Mouse (Mus musculus) cerebellum, postnatal 36 days (tissue): ENCODE measurements around the gene Nxph1.
A peak's percentile ranks its signal among the peaks of the same experiment; 100 is the strongest.

ENCODE experiments used
- DNase-seq, 2 experiments: peaks; one replicate each; pipeline ENCODE4 v3.0.0; 2021 to 2022; ENCODE audit warnings: mixed read lengths in 2 of 2

The Nxph1 gene

GRCm38 (mm10) chr6:9133589-9134279, 185.5 kb downstream of the Nxph1 start:
- no peak for DNase-seq

GRCm38 (mm10) chr6:9147966-9148365, 199.7 kb downstream of the Nxph1 start:
- no peak for DNase-seq

- DNase-seq: no peak
These were observed 201.6 kb downstream of the Nxph1 start for GRCm38 (mm10) chr6:9149791-9150190.

GRCm38 (mm10) chr6:9159191-9159590, 211.0 kb downstream of the Nxph1 start:
- peak; percentile 11 to 35 for DNase-seq

GRCm38 (mm10) chr6:9182477-9182876, 234.2 kb downstream of the Nxph1 start:
- DNase-seq: no peak

GRCm38 (mm10) chr6:9210730-9211129, 262.5 kb downstream of the Nxph1 start:
- DNase-seq: no peak

- DNase-seq: no peak
These were observed 272.7 kb downstream of the Nxph1 start for GRCm38 (mm10) chr6:9220724-9221453.

GRCm38 (mm10) chr6:9234802-9235201, 286.6 kb downstream of the Nxph1 start:
- peak; percentile 10 to 22 for DNase-seq

- no peak for DNase-seq
These were observed 319.8 kb downstream of the Nxph1 start for GRCm38 (mm10) chr6:9267998-9268397.
